Mouse (Mus musculus): ENCODE measurements around the gene Hist1h2ad.
A peak's percentile ranks its signal among the peaks of the same experiment; 100 is the strongest.
"Not testable (repeated sequence)": the region's sequence is repeated elsewhere in the genome, so short reads cannot be mapped to it uniquely, and the experiment has no call there.

Gene Hist1h2ad

DNA sequence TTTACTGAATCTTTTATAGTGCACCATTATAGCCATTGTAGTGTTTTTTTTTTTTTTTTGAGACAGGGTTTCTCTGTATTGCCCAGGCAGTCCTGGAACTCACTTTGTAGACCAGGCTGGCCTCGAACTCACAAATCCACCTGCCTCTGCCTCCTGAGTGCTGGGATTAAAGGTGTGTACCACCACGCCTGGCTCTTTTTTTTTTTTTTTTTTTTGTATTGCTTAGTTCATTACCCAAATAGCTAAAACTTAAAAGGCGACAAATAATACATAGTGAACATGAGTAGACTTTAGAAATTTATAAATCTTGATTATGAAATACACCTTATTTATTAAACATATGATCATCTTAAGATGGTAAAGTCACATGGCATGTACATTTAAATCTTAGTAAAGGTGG lies 32.7 kb upstream of the Hist1h2ad start:
- no peak for DNase-seq (ENCODE audit: low spot score)

DNA sequence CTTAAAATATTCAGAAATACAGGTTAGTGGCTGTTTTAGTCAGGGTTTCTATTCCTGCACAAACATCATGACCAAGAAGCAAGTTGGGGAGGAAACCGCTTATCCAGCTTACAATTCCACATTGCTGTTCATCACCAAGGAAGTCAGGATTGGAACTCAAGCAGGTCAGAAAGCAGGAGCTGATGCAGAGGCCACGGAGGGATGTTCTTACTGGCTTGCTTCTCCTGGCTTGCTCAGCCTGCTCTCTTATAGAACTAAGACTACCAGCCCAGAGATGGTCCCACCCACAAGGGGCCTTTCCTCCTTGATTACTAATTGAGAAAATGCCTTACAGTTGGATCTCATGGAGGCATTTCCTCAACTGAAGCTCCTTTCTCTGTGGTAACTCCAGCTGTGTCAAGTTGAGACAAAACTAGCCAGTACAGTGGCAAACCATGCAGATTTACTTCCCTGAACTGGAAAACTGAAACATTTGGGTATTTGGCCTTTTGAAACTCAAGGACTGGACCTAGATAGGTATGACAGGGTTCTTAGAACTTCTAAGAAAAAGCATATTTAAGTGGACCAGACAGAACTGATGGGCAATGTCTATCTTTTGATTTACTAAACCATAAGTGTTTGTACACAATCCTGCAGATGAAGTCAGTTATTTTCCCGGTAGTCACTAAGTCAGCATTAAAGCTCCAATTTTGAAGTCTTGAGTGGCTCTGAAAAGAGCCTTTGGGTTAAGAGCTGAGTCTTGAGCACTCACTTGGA lies 31.8 kb upstream of the Hist1h2ad start:
- DNase-seq (ENCODE audit: low spot score), result not testable (repeated sequence)

DNA sequence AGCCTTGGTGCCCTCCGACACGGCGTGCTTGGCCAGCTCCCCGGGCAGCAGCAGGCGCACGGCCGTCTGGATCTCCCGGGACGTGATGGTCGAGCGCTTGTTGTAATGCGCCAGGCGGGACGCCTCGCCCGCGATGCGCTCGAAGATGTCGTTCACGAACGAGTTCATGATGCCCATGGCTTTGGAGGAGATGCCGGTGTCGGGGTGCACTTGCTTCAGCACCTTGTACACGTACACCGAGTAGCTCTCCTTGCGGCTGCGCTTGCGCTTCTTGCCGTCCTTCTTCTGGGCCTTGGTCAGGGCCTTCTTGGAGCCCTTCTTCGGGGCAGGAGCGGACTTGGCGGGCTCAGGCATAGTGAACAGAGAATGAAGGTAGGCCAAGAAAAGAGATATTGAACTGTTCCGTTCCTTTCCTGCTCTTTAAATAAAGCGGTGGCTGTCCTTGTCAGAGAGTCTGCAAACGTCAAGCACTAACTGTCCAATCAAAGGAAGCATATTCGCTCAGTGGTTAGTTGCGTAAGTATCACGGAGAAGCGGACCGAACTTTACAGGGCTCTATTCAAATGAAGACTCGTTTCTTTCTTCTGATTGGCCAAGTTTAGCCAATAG lies 31.1 kb upstream of the Hist1h2ad start, which contains the start of gene Hist1h2bh:
Hist1h2bh (minus strand) TSS at position 394 of the 609 bp plus-strand sequence.
- peak; percentile 66 for DNase-seq (ENCODE audit: low spot score)

DNA sequence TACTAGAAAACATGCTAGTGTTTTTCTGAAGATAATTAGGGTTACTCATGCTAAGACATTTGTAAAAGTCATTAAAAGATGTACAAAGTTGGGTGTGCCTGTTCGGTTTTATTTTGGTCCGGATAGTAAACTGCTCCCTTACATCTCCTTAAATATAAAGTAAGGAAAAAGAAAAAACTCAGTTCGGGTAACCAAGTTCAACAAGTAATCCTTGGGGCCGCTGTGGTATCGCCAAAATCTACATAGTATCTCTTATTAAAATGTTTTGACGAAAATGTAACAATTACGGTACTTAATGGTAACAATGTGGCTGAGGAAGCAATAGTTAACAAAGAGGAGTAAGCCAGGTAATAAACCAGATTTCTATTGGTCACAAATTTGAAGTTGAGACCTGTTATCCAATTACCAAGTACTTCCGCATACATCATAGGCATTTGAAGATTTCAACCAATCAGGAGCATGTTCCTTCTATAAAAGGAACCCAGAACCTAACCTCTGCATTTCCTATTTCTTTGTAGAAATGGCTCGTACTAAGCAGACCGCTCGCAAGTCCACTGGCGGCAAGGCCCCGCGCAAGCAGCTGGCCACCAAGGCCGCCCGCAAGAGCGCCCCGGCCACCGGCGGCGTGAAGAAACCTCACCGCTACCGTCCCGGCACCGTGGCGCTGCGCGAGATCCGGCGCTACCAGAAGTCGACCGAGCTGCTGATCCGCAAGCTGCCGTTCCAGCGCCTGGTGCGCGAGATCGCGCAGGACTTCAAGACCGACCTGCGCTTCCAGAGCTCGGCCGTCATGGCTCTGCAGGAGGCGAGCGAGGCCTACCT lies 30.0 kb upstream of the Hist1h2ad start, which contains the start of gene Hist1h3f:
Hist1h3f (plus strand) TSS at position 88 of the 822 bp plus-strand sequence.
- peak; percentile 69 for DNase-seq (ENCODE audit: low spot score)

DNA sequence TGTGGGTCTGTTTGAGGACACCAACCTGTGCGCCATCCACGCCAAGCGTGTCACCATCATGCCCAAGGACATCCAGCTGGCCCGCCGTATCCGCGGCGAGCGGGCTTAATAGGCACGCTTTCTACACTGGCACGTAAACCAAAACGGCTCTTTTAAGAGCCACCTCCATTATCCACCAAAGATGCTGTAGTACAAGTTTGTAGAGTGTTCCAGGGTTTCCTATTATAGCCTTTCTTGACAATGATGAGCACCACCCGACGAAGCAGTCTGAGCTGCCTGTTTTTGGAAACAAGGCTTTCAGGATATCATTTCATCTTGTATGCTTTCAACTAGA lies 29.4 kb upstream of the Hist1h2ad start:
- not testable (repeated sequence) for DNase-seq (ENCODE audit: low spot score)

DNA sequence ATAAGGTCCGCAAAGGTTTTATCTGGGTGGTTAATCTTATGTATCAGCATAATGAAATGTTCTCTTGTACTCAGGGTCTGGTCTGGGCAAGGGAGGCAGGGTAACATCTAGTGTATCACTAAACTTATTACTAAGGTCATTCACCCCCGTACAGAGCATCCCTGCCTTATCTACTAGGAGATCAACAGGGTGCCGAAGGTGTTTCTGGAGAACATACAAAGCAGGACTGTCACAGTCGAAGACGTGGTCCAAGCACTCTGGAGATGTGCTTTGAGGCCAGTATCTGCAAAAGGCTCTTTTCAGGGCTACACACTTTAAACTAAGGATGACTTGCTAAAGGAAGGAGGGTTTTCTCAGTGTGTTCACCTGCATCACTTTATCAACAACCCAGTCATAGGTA lies 27.5 kb upstream of the Hist1h2ad start:
- DNase-seq (ENCODE audit: low spot score), result no peak

DNA sequence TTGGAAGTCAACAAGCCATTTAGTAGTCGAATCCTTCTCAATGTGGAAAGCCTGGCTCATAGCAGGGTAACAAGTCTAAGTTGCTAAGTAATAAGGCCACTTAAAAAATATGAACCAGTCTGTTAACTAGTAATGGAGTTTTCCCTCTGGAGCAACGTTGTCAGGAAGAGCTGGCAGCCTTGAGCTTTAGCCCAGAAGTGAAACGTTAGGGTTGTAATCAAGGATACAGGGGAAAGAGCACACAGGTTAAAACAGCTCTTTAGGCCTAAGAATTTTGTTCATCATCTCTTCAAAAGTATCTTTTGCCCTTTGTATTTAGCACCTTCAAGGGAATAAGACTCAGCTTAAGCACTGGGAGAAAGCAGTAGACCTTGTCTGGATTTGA lies 23.4 kb upstream of the Hist1h2ad start:
- no peak for DNase-seq (ENCODE audit: low spot score)

DNA sequence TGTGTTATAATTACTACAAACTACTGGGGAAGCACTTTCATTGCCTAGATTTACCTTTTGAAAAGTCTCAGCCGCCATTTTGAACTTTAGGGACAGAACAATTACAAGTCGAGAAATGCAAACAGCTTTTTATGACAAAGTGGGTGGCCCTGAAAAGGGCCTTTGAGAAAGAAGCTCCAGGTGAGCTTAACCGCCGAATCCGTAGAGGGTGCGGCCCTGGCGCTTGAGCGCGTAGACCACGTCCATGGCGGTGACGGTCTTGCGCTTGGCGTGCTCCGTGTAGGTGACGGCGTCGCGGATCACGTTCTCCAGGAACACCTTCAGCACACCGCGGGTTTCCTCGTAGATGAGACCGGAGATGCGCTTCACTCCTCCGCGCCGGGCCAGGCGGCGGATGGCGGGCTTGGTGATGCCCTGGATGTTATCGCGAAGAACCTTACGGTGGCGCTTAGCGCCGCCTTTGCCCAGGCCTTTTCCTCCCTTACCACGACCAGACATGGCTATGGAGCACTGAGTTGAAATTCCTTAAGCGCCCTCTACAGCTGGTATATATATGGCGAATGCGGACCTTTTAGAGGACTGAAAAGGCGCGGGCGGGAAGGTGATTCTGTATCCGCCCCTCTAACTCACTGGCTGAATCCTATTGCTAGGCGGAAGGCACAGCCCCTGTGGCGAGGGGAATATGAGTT lies 22.9 kb upstream of the Hist1h2ad start, which contains the start of gene Hist1h4f:
Hist1h4f (minus strand) TSS at position 503 of the 689 bp plus-strand sequence.
- DNase-seq (ENCODE audit: low spot score), result peak; percentile 80

DNA sequence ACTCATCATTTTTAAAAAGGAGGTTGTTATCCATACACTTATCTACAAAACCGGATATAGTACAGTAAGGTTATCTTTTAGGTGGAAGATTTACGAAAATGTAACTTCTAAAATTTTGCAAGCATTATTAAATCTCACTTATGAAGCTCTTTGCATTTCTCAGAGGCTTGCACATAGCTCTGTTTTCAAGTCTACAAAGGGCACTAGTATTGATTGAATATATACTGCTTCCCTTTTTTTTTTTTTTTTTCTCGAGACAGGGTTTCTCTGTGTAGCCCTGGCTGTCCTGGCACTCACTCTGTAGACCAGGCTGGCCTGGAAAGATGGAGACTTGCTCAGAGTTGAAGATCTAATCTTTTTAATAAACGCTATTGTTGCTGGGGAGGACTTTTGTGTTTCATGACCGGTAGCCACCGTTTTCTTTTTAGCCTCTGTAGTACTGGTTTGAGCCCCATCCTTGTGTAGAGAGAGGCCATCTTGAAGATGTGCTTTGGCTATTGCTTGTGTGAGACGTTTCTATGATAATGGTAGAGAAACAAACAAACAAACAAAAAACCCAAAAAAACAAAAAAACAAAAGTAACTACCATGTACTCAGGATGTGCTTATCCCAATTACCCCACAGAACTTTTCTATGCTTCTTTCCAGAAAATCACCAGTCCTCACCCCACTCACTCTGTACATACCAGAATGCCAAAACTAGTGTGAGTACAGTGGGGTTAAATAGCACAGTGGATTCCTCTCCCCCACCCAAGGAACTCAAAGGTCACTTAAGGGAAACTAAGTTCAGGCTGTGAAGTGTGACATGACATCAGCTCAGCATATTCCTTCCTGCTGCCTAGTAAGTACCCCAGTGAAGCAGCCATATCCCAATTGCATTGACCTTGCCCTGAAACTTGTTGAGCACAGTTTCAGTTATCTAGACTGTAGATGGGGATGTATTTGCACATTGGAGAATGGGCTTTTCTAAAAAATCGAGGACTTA lies 22.0 kb upstream of the Hist1h2ad start:
- no peak for DNase-seq (ENCODE audit: low spot score)

DNA sequence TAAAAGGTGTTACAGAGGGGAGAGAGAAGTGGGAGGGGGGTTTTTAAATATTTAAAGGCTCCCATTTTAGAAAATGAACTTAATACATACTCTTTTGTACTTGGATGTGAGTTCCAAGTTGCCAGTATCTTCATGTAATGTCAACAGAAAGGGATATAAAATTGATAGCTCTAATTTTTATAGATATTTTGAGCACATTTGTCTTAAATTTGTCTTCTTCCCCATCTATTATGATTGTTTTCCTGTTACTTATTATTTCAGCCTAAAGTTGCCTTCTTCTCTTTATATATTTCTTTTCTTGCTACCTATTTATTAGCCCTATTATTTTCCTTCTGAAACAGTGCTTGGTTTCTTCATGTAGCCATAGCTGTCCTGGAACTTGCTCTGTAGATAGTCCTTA lies 21.2 kb upstream of the Hist1h2ad start, which contains the start of gene Hist1h1d:
Hist1h1d (plus strand) TSS at position 301 of the 400 bp plus-strand sequence.
- DNase-seq (ENCODE audit: low spot score), result no peak

DNA sequence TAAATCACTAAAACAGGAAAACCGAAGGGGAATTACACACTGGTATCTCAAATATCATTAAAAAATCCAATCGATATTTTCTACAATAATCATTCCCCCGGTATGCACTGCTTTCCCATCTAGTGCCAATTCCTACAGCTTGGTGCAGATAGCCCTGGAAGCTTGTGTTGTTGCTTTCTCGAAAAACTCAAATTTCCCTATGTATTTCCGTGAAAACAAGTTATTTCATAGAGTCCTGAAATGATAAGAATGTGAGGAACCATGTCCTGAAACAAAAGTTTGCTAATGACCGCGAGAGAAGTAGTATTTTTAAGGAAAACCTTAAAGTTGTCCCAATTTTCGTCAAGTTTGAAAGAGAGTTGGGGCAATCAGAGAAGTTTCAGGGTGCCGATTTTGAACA lies 19.8 kb upstream of the Hist1h2ad start:
- no peak for DNase-seq (ENCODE audit: low spot score)

DNA sequence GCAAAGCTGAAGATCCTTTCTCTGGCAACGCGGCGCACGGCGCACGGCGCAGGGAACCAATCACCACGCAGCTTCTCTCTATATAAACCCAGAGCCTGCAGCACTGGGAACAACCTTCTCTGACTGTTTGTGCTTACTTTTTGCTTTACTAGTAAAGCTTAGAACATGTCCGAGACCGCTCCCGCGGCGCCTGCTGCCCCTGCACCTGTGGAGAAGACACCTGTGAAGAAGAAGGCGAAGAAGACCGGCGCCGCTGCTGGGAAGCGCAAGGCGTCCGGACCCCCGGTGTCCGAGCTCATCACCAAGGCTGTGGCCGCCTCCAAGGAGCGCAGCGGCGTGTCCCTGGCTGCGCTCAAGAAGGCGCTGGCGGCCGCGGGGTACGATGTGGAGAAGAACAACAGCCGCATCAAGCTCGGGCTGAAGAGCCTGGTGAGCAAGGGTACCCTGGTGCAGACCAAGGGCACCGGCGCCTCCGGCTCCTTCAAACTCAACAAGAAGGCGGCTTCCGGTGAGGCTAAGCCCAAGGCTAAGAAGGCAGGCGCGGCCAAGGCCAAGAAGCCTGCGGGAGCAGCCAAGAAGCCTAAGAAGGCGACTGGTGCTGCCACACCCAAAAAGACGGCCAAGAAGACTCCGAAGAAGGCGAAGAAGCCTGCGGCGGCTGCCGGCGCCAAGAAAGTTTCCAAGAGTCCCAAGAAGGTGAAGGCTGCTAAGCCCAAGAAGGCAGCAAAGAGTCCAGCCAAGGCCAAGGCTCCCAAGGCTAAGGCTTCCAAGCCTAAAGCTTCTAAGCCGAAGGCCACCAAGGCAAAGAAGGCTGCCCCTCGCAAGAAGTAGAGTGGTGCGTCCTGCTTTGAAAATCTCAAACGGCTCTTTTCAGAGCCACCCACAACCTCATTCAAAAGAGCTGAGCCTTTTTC lies 19.0 kb upstream of the Hist1h2ad start:
- peak; percentile 80 for DNase-seq (ENCODE audit: low spot score)

DNA sequence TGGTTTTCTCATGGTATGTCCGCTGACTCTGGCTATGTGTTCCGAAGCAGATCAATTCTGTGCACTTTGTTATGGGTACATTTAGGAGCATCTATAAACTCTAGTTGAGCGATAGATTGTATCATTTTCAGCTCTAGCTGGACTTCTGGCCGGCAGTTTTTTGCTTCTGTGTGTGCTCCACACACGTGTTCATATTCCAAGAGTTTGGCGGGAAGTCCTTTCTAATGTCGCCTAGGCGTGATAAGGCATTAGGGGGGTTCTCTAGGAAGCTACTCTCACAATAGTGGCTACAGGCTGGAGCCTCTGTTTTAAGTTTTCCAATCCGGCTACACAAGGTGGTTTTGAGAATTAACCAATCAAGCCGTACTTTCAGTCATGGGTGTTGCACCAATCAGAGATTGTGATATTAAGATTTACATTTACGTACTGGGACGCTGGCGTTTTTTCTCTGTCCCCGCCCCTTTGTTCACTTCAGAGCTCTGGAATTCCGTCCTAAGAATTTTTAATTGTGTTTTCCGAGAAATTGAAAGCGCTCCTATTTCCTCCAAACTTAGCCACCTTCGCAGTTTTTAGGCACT lies 18.3 kb upstream of the Hist1h2ad start:
- DNase-seq (ENCODE audit: low spot score), result peak; percentile 47

DNA sequence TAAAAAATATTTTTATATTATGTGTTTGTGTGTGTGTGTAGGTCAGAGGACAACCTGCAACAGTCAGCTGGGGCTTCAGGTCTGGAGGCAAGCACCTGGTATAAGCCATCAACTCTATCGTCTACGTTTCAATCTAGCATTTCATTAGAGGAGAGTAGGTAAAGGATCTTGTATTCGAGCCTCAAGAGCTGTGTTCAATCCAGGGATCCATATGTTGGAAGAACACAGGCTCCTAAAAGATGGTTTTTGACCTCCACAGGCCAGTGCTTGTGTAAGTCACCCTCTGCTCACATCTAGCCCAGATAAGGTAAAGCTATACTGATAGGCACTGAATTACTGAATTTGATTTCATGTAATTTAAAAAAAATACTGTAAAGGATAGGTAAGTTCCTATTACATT lies 17.3 kb upstream of the Hist1h2ad start:
- DNase-seq (ENCODE audit: low spot score), result no peak

DNA sequence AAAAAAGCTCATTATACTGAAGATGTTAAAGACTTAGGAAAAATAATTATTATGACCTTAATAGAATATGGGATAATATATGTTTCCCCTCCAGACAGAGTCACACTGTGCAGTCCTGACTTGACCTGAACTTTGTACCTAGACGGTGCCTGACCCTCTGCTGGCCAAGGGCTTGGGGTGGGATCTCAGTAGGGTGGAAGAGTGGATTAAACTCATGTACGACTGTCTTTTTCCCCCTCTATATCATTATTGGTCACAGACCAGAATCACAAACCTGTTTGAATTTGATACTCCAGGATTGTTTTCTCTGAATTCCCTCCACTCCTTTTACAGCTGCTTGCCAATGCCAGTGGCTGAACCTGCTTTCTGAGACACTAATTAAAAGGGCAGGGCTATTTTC lies 13.5 kb upstream of the Hist1h2ad start:
- not testable (repeated sequence) for DNase-seq (ENCODE audit: low spot score)

DNA sequence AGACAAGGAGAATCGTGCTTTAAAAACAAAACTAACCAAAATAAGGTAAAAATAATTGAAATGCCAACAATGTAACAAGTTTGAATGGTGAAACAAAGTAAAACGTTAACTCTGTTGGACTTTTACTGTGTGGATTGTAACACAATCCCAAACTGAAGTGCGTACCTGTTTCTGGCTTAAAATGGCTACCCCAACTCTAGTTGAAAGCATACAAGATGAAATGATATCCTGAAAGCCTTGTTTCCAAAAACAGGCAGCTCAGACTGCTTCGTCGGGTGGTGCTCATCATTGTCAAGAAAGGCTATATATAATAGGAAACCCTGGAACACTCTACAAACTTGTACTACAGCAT lies 12.7 kb upstream of the Hist1h2ad start:
- not testable (repeated sequence) for DNase-seq (ENCODE audit: low spot score)

DNA sequence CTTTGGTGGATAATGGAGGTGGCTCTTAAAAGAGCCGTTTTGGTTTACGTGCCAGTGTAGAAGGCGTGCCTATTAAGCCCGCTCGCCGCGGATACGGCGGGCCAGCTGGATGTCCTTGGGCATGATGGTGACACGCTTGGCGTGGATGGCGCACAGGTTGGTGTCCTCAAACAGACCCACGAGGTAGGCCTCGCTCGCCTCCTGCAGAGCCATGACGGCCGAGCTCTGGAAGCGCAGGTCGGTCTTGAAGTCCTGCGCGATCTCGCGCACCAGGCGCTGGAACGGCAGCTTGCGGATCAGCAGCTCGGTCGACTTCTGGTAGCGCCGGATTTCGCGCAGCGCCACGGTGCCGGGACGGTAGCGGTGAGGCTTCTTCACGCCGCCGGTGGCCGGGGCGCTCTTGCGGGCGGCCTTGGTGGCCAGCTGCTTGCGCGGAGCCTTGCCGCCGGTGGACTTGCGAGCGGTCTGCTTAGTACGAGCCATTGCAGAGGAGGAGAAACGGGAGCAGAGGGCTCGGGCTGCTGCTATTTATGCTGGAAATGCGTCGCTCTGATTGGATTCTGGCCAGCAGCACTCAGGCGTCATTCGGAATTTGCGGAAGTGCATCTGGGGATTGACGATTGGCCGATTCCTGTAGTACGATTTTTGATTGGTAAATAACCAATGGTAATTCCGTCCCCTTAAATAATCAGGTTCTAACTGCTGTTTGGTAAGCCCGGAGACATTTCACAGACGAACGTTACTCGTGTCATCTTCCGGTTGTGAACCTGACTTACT lies 12.1 kb upstream of the Hist1h2ad start, which contains the start of gene Hist1h3e:
Hist1h3e (minus strand) TSS at position 487 of the 777 bp plus-strand sequence.
- peak; percentile 91 for DNase-seq (ENCODE audit: low spot score)

DNA sequence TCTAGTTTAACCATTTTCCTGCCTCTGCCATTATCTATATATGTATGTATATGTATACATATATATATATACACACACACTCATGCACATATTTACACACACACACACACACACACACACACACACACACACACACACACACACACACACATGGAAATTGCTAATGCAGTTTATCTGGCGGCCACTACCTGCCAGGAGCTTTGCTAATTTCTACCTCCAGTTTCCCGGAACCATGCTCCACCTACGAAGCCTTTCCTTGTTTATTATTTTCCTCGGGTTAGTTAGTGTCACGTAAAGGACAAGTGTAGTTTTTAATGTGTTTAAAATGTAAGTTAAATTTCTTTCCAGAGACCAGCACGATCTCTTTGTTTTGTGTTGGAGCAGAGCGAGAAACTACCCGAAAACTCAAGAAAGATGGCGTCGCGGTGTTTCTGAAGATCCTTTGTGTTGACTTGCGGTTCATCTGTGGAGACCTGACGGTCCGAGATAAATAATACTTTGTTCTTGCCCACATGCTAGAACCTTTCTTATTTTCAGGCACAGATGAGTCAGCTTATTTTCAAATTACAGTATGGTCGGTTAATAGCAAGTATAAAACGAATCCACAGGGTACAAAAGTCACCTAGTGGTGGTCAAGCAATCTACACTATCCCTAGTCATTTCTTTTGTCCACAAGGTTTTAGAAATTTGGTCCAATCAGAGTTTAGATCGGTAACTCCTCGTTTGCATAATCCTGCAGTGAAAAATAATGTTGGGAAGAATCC lies 11.3 kb upstream of the Hist1h2ad start:
- no peak for DNase-seq (ENCODE audit: low spot score)
